Comparison of ENCODE assay signal across 11 mouse cellular contexts in genomic region chr11:54356676-54357075, GRCm38 (mm10). TPM values are rescaled to one million over a fixed set of nuclear protein-coding genes. Genes with fewer than 3 reads are reported as not detected.
DNase-seq lines count a peak whose midpoint lies in the region; ATAC-seq and TF ChIP-seq lines count a peak whose summit lies in the region.
"Had no signal": no experiment of that assay in that cellular context is flagged by ENCODE, and none has a peak within 500 bp of the region (broad histone marks: within the 10 kb centered on the region; RNA-seq: fewer than 3 reads in every experiment).

No protein-coding gene starts in this region.

- ATAC-seq in kidney, embryonic 16.5 days (ENCODE audit: low FRiP score, low TSS enrichment): no peak
- ATAC-seq in forebrain, embryonic 13.5 days: no peak

- TF ChIP-seq POLR2A in ES-Bruce4 (IDR thresholded peaks at IDR 0.05; ENCODE audit: insufficient read depth, low read length): no peak
- no peak for TF ChIP-seq POLR2A in spleen, adult 2 months (IDR thresholded peaks at IDR 0.05; ENCODE audit: low read depth, low read length)

- WGBS in kidney, embryonic 16.5 days: 62% methylated on average over 4 of the region's 4 CpGs
- WGBS in spleen, adult 2 months: 54% methylated on average over 4 of the region's 4 CpGs
- 66% methylated on average over 4 of the region's 4 CpGs for WGBS in forebrain, embryonic 13.5 days

- no peaks in the 10 kb centered on the region for H3K27me3 ChIP-seq in kidney, embryonic 16.5 days (ENCODE audit: insufficient read depth, low read length)
- no peaks in the 10 kb centered on the region for H3K27me3 ChIP-seq in ES-Bruce4 (ENCODE audit: control insufficient read depth, insufficient read depth, low read length, poor library complexity, severe bottlenecking)
- H3K27me3 ChIP-seq in spleen, adult 2 months (ENCODE audit: control insufficient read depth, insufficient read depth, low read length): no peaks in the 10 kb centered on the region
- H3K27me3 ChIP-seq in forebrain, embryonic 13.5 days: no peaks in the 10 kb centered on the region
- H3K27me3 ChIP-seq: heart, embryonic 15.5 days had no signal

- H3K36me3 ChIP-seq in kidney, embryonic 16.5 days (ENCODE audit: insufficient read depth, low read length): no peaks in the 10 kb centered on the region
- no peaks in the 10 kb centered on the region for H3K36me3 ChIP-seq in ES-Bruce4 (ENCODE audit: control insufficient read depth, insufficient read depth, low read length, poor library complexity, severe bottlenecking)
- no peaks in the 10 kb centered on the region for H3K36me3 ChIP-seq in spleen, adult 2 months (ENCODE audit: control insufficient read depth, insufficient read depth, low read length)
- peaks cover 30% of the 10 kb centered on the region for H3K36me3 ChIP-seq in forebrain, embryonic 13.5 days (ENCODE audit: poor library complexity, severe bottlenecking)
- H3K36me3 ChIP-seq: heart, embryonic 15.5 days had no signal

- no peaks in the 10 kb centered on the region for H3K4me1 ChIP-seq in kidney, embryonic 16.5 days (ENCODE audit: insufficient read depth, low read length)
- peaks cover 2% of the 10 kb centered on the region for H3K4me1 ChIP-seq in ES-Bruce4 (ENCODE audit: control insufficient read depth, insufficient read depth, low read length)
- no peaks in the 10 kb centered on the region for H3K4me1 ChIP-seq in spleen, adult 2 months (ENCODE audit: control insufficient read depth, insufficient read depth, insufficient read length)
- H3K4me1 ChIP-seq in forebrain, embryonic 13.5 days: peaks cover 14% of the 10 kb centered on the region
- H3K4me1 ChIP-seq: heart, embryonic 15.5 days had no signal

- peak; percentile 43 for TF ChIP-seq CTCF in ES-Bruce4 (IDR thresholded peaks at IDR 0.05; ENCODE audit: low read depth, low read length)
- peak; percentile 40; the same call in 1 of the 2 replicates for TF ChIP-seq CTCF in spleen, adult 2 months (IDR thresholded peaks at IDR 0.05; ENCODE audit: extremely low read depth, insufficient read depth, insufficient read length, insufficient replicate concordance)

- no peaks in the 10 kb centered on the region for H3K9me3 ChIP-seq in kidney, embryonic 16.5 days (ENCODE audit: low read length)
- no peaks in the 10 kb centered on the region for H3K9me3 ChIP-seq in ES-Bruce4 (replicated peaks; ENCODE audit: control insufficient read depth, insufficient read depth, low read length, poor library complexity, severe bottlenecking)
- H3K9me3 ChIP-seq in forebrain, embryonic 13.5 days (replicated peaks): no peaks in the 10 kb centered on the region; the same call in 1 of the 2 replicates
- H3K9me3 ChIP-seq: heart, embryonic 15.5 days had no signal

- no peak overlapping the region for H3K4me2 ChIP-seq in kidney, embryonic 16.5 days (replicated peaks; ENCODE audit: low read depth, low read length)
- no peak overlapping the region for H3K4me2 ChIP-seq in forebrain, embryonic 13.5 days
- H3K4me2 ChIP-seq: heart, embryonic 15.5 days had no signal

- H3K9ac ChIP-seq in kidney, embryonic 16.5 days (replicated peaks; ENCODE audit: low read length): no peak overlapping the region
- no peak overlapping the region for H3K9ac ChIP-seq in ES-Bruce4 (ENCODE audit: low read depth, poor library complexity, severe bottlenecking)
- H3K9ac ChIP-seq in forebrain, embryonic 13.5 days: no peak overlapping the region
- H3K9ac ChIP-seq: heart, embryonic 15.5 days had no signal

- TF ChIP-seq EP300 in ES-Bruce4 (IDR thresholded peaks at IDR 0.05; ENCODE audit: insufficient read depth, low read depth, low read length): no peak

- H3K27ac ChIP-seq in kidney, embryonic 16.5 days (ENCODE audit: low read length): no peak overlapping the region
- H3K27ac ChIP-seq in ES-Bruce4 (ENCODE audit: insufficient read depth, low read length): no peak overlapping the region
- no peak overlapping the region for H3K27ac ChIP-seq in spleen, adult 2 months (ENCODE audit: insufficient read depth, low read length)
- no peak overlapping the region for H3K27ac ChIP-seq in forebrain, embryonic 13.5 days
- H3K27ac ChIP-seq: heart, embryonic 15.5 days had no signal

- peak; percentile 33 for DNase-seq in kidney, adult 18-20 months
- peak; percentile 20 to 35 for DNase-seq in adrenal gland, postnatal 36 days
- peak; percentile 17 to 32 for DNase-seq in spleen, adult 2 months (ENCODE audit: low read depth in 1 of 2, low spot score in 2 of 2)
- no peak for DNase-seq in adipocyte (ENCODE audit: low spot score)

- no peak overlapping the region for H3K4me3 ChIP-seq in kidney, embryonic 16.5 days (ENCODE audit: low read length)
- no peak overlapping the region for H3K4me3 ChIP-seq in ES-Bruce4 (ENCODE audit: low read depth, low read length)
- no peak overlapping the region for H3K4me3 ChIP-seq in spleen, adult 2 months (ENCODE audit: extremely low read depth, insufficient read depth, insufficient read length)
- H3K4me3 ChIP-seq in forebrain, embryonic 13.5 days: no peak overlapping the region
- H3K4me3 ChIP-seq: heart, embryonic 15.5 days had no signal

RNA-seq across cellular contexts. Expression of gene Meikin, which starts 13.8 kb away (rescaled TPM):
- not detected in 2 replicates for polyA plus RNA-seq in kidney, embryonic 16.5 days (2015; fragmentation: Nextera tagmentation; extraction: Ambion mirVana)
- polyA plus RNA-seq in ES-Bruce4 (2011; ENCODE audit: insufficient read depth, insufficient read length, low read depth, missing spikeins): not detected in 2 replicates
- total RNA-seq in adrenal gland, postnatal 36 days (2021): not detected
- polyA plus RNA-seq in spleen, adult 2 months (2012; rRNA removed): not detected in 2 replicates
- polyA plus RNA-seq in forebrain, embryonic 13.5 days (2015; fragmentation: Nextera tagmentation; extraction: Ambion mirVana): not detected in 2 replicates
- polyA plus RNA-seq: embryonic facial prominence, embryonic 11.5 days; heart, embryonic 15.5 days; limb, embryonic 14.5 days; neural tube, embryonic 14.5 days had no signal

RNA-seq across cellular contexts. Expression of gene Acsl6, which starts 53.1 kb away (rescaled TPM):
- 0.54 and 0.96 TPM in 2 replicates for polyA plus RNA-seq in kidney, embryonic 16.5 days (2015; fragmentation: Nextera tagmentation; extraction: Ambion mirVana)
- polyA plus RNA-seq in ES-Bruce4 (2011; ENCODE audit: insufficient read depth, insufficient read length, low read depth, missing spikeins): 3.1 and 3.4 TPM in 2 replicates
- 1 to 10 TPM; 2.7 to 3.1 TPM for total RNA-seq in adrenal gland, postnatal 36 days (2021)
- 1.1 and 1.3 TPM in 2 replicates for polyA plus RNA-seq in spleen, adult 2 months (2012; rRNA removed)
- 24.7 and 26.7 TPM in 2 replicates for polyA plus RNA-seq in forebrain, embryonic 13.5 days (2015; fragmentation: Nextera tagmentation; extraction: Ambion mirVana)
